Mouse (Mus musculus): Measurements from ENCODE around the gene Sorcs2. TPM values are rescaled to one million over a fixed set of nuclear protein-coding genes. Genes with fewer than 3 reads are reported as not detected.

The Sorcs2 gene
- 10 to 100 TPM; 18.1 TPM for total RNA-seq (2021)

- peak; percentile 91 for DNase-seq
These were observed at the start of gene Sorcs2 for GRCm38 (mm10) chr5:36397837-36398282. Sorcs2 (minus strand) TSS chr5:36398139.

DNA sequence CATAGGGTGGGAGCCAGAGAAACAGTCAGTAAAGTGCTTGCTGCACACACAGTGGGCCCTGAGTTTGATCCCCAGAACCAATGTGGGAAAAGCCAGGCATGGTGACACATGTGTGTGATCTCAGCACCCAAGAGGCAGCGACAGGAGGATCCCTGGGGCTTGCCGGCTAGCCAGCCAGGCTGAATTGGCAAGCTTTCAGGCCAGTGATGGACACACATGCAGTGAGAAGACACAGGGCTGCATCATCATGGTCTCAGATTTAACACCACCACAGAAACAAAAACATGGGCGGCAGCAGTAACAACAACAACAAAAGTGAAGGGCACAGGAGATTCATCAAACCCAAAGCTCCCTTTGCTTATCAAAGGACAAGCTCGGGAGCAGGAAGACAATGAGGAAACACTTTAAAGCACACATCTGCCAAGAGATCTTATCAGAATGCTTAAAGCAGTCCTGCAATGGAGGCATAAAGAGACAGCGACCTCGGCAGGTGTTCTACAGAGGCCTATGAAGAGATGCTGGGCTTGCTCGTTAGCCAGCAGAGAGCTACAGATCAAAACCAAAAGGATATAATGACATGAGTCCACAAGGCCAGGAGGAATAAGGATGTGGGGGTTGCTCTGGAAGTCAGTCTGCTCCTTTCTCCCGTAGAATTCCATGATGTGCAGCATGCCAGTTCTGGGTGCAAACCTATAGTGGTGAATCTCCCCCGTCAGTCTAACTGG, 48.4 kb upstream of the Sorcs2 start:
- no peak for DNase-seq

DNA sequence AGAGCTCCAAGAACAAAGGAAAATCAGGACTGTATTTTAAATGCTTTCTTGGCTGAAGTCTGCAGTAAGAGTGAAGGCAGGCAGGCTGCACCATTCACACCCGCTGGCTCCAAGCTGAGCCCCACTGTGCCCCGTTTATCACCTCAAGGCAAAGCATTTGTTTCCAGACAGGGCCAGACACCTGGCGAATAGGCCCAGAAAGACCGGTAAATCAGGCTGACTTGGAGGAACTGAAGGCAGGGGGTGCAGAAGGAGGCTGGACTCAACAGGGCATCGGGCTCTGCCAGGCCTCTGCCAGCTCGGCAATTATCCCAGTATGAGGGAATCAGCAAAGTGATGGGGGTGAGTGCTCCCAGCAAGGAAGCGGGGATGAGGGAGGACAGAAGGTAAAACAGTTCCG, 47.1 kb upstream of the Sorcs2 start:
- DNase-seq = no peak

GRCm38 (mm10) chr5:36444611-36445010, 46.7 kb upstream of the Sorcs2 start:
- DNase-seq = no peak

- no peak for DNase-seq
These were observed 42.8 kb upstream of the Sorcs2 start for GRCm38 (mm10) chr5:36440741-36441140.

- no peak for DNase-seq
These were observed 38.9 kb upstream of the Sorcs2 start for GRCm38 (mm10) chr5:36436858-36437257.

DNA sequence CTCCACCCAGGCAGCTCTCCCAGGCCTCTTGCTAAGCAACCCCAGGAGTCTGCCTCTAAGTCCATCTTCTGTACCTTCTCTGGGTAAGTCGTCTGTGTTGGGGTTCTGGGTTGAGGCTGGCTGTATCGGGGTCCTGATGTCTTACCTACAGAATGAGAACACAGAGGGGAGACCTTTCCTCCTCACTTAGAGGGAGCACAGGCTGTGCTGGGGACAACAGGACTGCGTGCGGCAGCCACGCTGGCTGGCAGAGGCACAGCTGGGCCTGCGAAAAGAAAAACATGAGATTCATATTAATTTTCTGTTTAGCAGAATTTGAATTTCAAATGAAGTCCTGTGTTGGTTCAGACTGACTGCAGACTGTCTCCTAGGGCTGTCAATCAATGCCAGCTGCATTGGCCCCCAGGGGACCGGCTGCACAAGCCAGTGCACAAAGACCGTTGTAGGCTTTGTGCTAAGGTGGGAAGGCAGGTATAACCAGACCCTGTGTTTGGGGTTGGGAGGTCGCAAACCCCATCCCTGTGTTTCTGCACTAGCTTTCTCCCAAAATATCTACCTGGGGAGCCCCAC, 36.5 kb upstream of the Sorcs2 start:
- DNase-seq = no peak

- no peak for DNase-seq
These were observed 33.8 kb upstream of the Sorcs2 start for GRCm38 (mm10) chr5:36431711-36432110.

GRCm38 (mm10) chr5:36429551-36429950, 31.6 kb upstream of the Sorcs2 start:
- DNase-seq = no peak

DNA sequence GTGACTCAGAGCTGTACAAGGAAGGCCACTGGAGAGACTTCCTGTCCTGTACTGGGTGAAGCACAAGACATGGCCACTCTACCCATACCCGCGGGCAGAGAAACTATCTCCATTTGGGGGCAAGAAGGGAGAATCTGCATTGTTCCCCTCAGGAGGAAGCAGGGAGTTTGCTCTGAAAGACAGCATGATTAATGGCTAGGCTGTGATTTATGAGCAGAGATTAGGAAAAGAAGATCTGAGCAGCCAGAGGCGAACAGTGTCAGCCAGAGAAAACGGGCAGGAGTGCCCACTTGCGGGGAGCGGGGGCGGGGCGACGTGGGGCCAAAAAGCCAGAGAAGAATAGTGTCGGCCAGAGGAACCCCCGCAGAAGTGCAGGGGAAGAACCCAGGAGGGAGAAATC, 29.9 kb upstream of the Sorcs2 start:
- DNase-seq = no peak

DNA sequence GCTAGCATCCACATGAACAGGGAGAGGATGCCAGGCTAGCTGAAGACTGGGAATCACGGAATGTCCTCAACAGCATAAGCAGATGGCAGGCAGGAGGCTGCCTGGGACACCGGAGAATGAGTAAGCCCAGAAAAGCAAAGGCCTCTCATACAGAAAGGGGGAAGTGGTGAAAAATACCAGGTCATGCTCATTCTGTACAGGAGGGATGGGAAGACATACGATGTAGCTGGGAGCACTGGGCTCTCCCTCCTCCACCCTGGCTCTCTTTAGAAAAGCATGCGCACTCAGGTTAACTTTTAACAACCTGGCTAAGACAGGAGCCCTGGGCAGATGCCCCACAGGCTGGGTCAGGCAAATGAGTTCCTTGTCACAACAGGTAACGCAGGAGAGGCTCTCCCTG, 28.5 kb upstream of the Sorcs2 start:
- DNase-seq = no peak

DNA sequence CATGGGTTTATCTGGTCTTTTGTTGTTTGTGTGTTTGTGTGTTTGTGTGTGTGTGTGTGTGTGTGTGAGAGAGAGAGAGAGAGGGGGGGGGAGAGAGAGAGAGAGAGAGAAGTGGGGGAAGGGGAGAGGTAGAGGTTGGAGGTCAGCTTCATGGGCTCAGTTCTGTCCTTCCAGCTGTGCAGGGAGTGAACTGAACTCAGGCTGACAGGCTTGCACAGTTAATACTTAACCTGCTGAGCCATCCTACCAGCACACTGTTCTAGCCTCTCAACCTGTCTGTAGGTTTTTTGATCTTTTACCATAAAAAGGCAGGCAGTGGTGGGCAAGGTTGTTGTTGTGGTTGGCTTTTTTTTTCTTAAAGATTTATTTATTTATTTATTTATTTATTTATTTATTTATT, 26.7 kb upstream of the Sorcs2 start:
- no peak for DNase-seq

GRCm38 (mm10) chr5:36422689-36423088, 24.8 kb upstream of the Sorcs2 start:
- no peak for DNase-seq

- DNase-seq = no peak
These were observed 21.9 kb upstream of the Sorcs2 start for GRCm38 (mm10) chr5:36419861-36420260.

GRCm38 (mm10) chr5:36414712-36415331, 16.9 kb upstream of the Sorcs2 start:
- no peak for DNase-seq

- DNase-seq = peak; percentile 76
These were observed 775 bp upstream of the Sorcs2 start for GRCm38 (mm10) chr5:36398463-36399364.

DNA sequence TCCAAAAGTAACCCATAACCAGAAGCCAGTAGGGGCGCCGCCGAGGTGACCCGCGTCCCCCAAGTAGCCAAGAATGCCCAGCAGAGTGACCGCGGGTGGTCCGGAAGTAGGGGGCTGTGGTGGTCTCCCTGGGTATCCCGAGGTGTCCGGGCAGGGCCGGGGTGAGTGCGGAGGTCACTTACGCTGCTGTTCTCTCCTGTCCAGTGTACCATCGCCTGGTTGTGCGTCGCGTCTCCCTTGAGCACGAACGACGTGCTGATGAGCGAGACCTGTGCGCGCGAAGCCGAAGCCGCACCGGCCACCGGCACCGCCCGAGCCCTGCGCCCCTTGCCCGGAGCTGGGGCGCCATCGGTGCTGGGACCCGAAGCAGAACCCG, 567 bp downstream of the Sorcs2 start:
- DNase-seq = no peak

- no peak for DNase-seq
These were observed 1.2 kb downstream of the Sorcs2 start for GRCm38 (mm10) chr5:36396491-36397383.

DNA sequence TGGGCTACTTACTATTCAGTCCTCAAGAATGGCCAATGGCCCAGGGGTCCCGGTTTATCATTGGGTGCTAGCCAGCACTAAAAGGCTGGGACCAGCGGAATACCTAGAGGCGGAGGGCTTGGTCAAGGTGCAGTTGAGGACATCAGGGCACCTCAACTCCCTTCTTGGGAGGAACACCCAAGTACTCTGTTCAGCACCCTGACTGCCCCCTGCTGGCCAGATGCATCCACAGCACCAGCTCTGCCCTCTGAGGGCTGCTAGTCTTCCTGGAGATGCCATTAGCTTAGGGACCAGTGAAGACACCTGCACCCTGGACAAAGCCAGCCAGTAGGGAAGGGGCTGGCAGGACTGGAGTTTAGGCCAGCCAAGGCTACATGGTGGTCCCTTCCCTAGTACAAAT, 1.9 kb downstream of the Sorcs2 start:
- peak; percentile 89 for DNase-seq

DNA sequence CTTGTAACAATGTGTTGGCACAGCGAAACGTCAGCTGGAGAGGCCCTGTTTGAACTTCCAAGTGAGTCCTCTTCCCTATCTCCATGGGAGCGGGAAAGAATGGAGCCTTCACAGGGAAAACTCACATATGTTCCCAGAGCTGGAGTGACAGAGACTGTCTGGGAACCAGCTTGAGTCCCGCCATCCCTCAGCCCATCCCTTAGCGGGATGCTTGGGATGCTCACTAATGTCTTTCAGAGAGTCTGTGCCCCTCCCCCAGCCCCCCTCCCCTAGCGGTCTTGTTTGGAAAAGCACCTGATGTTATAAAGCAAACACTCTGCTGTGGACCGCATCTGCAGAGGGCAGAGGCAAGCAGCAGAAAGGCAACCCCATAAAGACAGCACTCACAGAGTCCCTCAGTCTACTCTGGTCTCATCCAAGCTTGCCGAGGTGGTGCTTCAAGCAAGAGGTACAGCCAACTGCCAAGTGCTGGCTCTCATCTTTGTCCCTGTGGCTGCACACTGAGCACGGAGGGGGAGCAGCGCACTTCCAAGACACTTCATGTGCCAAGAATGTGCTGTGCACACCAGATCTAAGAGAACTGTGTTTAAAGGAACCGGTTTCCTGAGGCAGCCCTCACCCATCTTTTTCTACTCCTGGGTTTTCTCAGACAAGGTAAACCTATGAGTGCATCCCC, 3.0 kb downstream of the Sorcs2 start:
- no peak for DNase-seq

DNA sequence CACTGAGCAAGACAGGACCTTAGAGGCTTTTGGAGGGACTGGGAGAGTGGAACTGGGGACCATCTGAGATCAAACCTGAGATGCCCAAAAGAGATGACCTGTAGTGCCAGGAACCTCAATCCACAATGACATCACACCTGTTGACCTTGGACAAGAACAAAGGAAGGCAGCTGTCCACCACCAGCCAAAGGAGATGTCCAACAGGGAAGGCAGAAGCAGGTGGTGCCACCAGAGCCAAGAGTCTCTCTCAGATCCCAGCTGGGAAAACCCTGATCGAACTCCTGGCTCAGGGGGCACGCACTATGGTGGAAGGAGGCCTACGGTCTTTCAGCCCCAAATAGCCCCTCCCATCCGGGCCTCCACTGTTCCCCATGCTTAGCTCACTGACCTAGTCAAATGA, 6.2 kb downstream of the Sorcs2 start:
- no peak for DNase-seq
